Mouse (Mus musculus) liver, adult 2 months (tissue): ENCODE measurements at regions not wholly inside any gene's neighbourhood (a gene's known extent, or its start where the extent isn't known, plus 50 kb on each side); places are given as distances from the start of the nearest gene placed in this dataset.

Source experiments
- DNase-seq: peaks from one replicate; pipeline ENCODE4 v3.0.0-alpha.2; 2011; ENCODE audit warnings: low read depth, low spot score; ENCODE audit errors: extremely low read depth
- H3K27ac ChIP-seq: fragments of 200-500 bp; replicated peaks from 2 replicates; pipeline ENCODE4 v1.5.1; 2012; ENCODE audit warnings: low read depth, mild to moderate bottlenecking, control low read depth, inconsistent platforms, low read length; ENCODE audit not compliant: insufficient read depth
- H3K27me3 ChIP-seq: fragments of 200-500 bp; 2 replicates; pipeline ENCODE4 v1.6.1; 2012; ENCODE audit warnings: mild to moderate bottlenecking, moderate library complexity, low read length, inconsistent platforms; ENCODE audit not compliant: control insufficient read depth, insufficient read depth
- H3K36me3 ChIP-seq: fragments of 200-500 bp; 2 replicates; pipeline ENCODE4 v1.6.1; 2012; ENCODE audit warnings: low read length, inconsistent platforms; ENCODE audit not compliant: control insufficient read depth, insufficient read depth
- H3K4me1 ChIP-seq: fragments of 200-500 bp; 2 replicates; pipeline ENCODE4 v1.6.1; 2011; ENCODE audit warnings: low read length; ENCODE audit not compliant: control insufficient read depth, insufficient read depth
- H3K4me3 ChIP-seq: fragments of 200-500 bp; 2 replicates; pipeline ENCODE4 v1.5.1; 2011; ENCODE audit warnings: low read depth, mild to moderate bottlenecking, control low read depth, low read length, moderate library complexity; ENCODE audit not compliant: insufficient read depth
- H3K79me2 ChIP-seq: fragments of 200-500 bp; 2 replicates; pipeline ENCODE4 v1.6.1; 2012; ENCODE audit warnings: inconsistent platforms, mild to moderate bottlenecking, low read length, moderate library complexity; ENCODE audit not compliant: control insufficient read depth, insufficient read depth
- H3K9ac ChIP-seq: fragments of 200-500 bp; 2 replicates; pipeline ENCODE4 v1.6.1; 2012; ENCODE audit warnings: low read depth, mild to moderate bottlenecking, control low read depth, inconsistent platforms, low read length
- CTCF ChIP-seq: fragments of 200-500 bp; IDR thresholded peaks from 2 replicates; pipeline ENCODE4 v1.5.1; 2011; ENCODE audit warnings: low read depth, low read length, control low read depth
- POLR2A ChIP-seq: fragments of 200-500 bp; IDR thresholded peaks from 2 replicates; pipeline ENCODE4 v1.6.1; 2011; ENCODE audit warnings: low read length, control low read depth; ENCODE audit not compliant: insufficient read depth; ENCODE audit errors: extremely low read depth
- WGBS: fragments of 180-500 bp; shearing (Covaris S2); methylation state at CpG from one replicate; pipeline ENCODE4 v1.1.7; 2018; 5-methylcytosine and 5-hydroxymethylcytosine counted together

- H3K36me3 ChIP-seq, result no peaks in the 10 kb centered on the region
- 86% methylated on average over 14 of the region's 14 CpGs for WGBS
- H3K27ac ChIP-seq, result no peak overlapping the region
- no peak overlapping the region for H3K9ac ChIP-seq
- H3K27me3 ChIP-seq, result no peaks in the 10 kb centered on the region
- no peak for DNase-seq
- H3K4me1 ChIP-seq, result no peaks in the 10 kb centered on the region
- no peak for TF ChIP-seq CTCF
- TF ChIP-seq POLR2A, result no peak
- no peaks in the 10 kb centered on the region for H3K79me2 ChIP-seq
- no peak overlapping the region for H3K4me3 ChIP-seq
These were observed 181.7 kb upstream of the Arrdc4 start for GRCm38 (mm10) chr7:68930627-68931334.

GRCm38 (mm10) chr7:68929669-68930068 lies 180.6 kb upstream of the Arrdc4 start:
- H3K36me3 ChIP-seq, result no peaks in the 10 kb centered on the region
- DNase-seq, result no peak
- 89% methylated on average over 4 of the region's 4 CpGs for WGBS
- no peak overlapping the region for H3K27ac ChIP-seq
- H3K4me1 ChIP-seq, result no peaks in the 10 kb centered on the region
- H3K27me3 ChIP-seq, result no peaks in the 10 kb centered on the region
- no peaks in the 10 kb centered on the region for H3K79me2 ChIP-seq
- no peak overlapping the region for H3K9ac ChIP-seq
- H3K4me3 ChIP-seq, result no peak overlapping the region
- TF ChIP-seq CTCF, result no peak
- no peak for TF ChIP-seq POLR2A

GRCm38 (mm10) chr7:68925640-68926039 lies 176.6 kb upstream of the Arrdc4 start:
- Histone ChIP-seq H3K9ac (no peak overlapping the region), H3K27me3 (no peaks in the 10 kb centered on the region), H3K36me3 (no peaks in the 10 kb centered on the region), H3K4me3 (no peak overlapping the region), H3K79me2 (no peaks in the 10 kb centered on the region), H3K27ac (no peak overlapping the region), H3K4me1 (no peaks in the 10 kb centered on the region)
- 93% methylated on average over 4 of the region's 4 CpGs for WGBS
- TF ChIP-seq POLR2A (no peak), CTCF (no peak)
- no peak for DNase-seq

GRCm38 (mm10) chr7:68918632-68919435 lies 169.8 kb upstream of the Arrdc4 start:
- H3K9ac ChIP-seq, result no peak overlapping the region

GRCm38 (mm10) chr7:68917876-68918200 lies 168.8 kb upstream of the Arrdc4 start:
- no peak for DNase-seq
- TF ChIP-seq CTCF, result no peak
- TF ChIP-seq POLR2A, result no peak
- Histone ChIP-seq H3K9ac (no peak overlapping the region), H3K36me3 (no peaks in the 10 kb centered on the region), H3K27ac (no peak overlapping the region), H3K79me2 (no peaks in the 10 kb centered on the region), H3K4me1 (peaks cover 2% of the 10 kb centered on the region), H3K27me3 (no peaks in the 10 kb centered on the region), H3K4me3 (no peak overlapping the region)
- 12% methylated on average over 2 of the region's 2 CpGs for WGBS

More at GRCm38 (mm10) chr7:68918632-68919435, 169.8 kb upstream of the Arrdc4 start:
- Histone ChIP-seq H3K36me3 (no peaks in the 10 kb centered on the region), H3K27ac (no peak overlapping the region), H3K4me1 (peaks cover 2% of the 10 kb centered on the region), H3K27me3 (no peaks in the 10 kb centered on the region), H3K4me3 (no peak overlapping the region), H3K79me2 (no peaks in the 10 kb centered on the region)
- 94% methylated on average over 9 of the region's 9 CpGs for WGBS
- TF ChIP-seq CTCF, result no peak
- TF ChIP-seq POLR2A, result no peak
- no peak for DNase-seq
